Mouse (Mus musculus): ENCODE data around the gene Nucb1.
"Not testable (repeated sequence)": the region's sequence is repeated elsewhere in the genome, so short reads cannot be mapped to it uniquely, and the experiment has no call there.

Gene Nucb1

DNA sequence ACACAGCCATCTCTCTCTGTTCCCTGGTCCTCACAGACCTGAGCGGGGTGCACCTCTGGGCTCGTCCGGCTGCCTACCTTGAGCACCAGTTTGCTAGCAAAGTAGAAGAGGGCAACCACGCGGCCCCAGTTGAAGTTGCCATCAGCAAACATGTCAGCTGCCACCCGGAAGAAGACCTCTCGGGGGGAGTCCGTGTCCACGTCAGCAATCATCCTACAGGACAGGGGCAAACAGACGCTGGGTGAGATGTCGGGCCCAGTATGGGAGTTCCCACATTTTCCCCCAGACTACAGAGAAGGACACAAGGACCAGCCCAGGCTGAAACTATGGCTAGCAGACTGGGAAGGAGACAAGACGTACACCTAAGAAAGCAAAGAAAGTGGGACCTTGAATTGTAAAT, 45.1 kb downstream of the Nucb1 start:
- ATAC-seq (ENCODE audit: insufficient number of reproducible peaks, low FRiP score, low TSS enrichment): no peak

DNA sequence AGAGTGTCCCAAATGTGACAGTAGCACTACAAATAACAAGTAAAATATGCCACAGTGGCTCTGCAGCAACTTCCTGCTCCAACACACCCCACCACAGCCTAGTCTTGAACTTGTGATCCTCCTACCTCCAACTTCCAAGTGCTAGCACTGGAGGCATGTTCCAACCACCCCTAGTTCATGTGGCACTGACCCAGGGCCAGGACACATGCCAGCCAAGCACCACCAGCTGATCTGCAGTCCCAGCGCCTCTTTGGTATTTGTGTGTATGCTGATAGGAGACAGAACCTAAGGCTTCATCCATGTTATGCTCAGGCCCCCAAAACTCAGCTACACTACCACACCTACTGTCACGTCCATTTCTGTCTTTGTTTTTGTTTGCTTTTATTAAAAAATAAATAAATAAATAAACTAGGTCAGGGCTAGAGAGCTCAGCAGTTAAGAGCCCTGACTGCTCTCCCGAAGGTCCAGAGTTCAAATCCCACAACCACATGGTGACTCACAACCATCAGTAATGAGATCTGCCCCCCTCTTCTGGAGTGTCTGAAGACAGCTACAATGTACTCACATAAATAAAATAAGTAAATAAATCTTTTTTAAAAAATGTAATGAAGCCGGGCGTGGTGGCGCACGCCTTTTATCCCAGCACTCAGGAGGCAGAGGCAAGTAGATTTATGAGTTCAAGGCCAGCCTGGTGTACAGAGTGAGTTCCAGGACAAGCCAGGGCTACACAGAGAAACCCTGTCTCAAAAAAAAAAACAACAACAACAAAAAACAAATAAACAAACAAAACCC, 46.0 kb downstream of the Nucb1 start:
- no peak for ATAC-seq (ENCODE audit: insufficient number of reproducible peaks, low FRiP score, low TSS enrichment)

DNA sequence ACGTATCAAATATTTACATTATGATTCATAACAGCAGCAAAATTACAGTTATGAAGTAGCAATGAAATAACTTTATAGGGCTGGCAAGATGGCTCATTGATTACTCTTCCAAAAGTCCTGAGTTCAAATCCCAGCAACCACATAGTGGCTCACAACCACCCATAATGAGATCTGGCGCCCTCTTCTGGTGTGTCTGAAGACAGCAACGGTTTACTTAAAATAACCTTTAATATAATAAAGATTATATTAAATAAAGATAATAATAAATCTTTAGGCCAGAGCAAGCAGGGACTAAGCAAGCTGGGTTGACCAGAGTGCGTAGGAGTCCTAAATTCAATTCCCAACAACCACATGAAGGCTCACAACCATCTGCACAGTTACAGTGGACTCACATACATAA, 47.3 kb downstream of the Nucb1 start:
- ATAC-seq (ENCODE audit: insufficient number of reproducible peaks, low FRiP score, low TSS enrichment): not testable (repeated sequence)

DNA sequence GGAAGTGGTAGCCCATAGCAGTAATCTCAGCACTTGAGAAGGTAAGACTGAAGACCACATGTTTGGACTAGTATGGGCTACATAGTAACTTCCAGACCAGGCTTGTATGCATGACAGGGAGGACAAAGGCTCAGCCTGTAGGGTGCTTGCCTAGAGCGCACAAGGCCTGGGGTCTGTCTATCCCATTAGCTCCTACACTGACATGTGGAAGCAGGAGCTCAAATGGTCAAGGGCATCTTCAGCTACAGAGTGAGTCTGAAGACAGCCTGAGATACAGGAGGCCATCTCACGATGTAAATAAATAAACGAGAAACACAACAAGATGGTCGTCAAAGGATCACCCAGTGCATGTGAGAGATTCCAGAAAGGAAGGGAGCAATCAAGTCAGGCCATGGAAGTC, 47.9 kb downstream of the Nucb1 start:
- ATAC-seq (ENCODE audit: insufficient number of reproducible peaks, low FRiP score, low TSS enrichment): no peak

DNA sequence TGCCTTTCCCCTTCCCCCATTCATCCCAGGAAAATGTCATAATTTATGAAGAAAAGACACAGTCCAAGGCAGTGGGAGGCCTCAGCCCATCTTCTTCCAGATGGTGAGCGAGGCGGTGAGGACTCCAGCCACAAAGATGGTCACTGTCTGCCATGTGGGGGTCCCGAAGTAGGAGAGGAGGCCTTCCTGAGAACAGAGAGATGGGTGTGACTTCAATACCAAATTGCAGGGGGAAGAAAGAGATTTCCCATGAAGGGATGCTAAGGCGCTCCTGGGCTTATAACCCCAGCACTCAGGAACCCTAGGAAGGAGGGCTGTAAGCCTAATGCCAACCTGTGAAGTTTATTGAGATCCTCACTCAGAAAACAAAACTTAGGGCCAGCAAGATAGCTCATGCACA, 48.4 kb downstream of the Nucb1 start:
- ATAC-seq (ENCODE audit: insufficient number of reproducible peaks, low FRiP score, low TSS enrichment): no peak

DNA sequence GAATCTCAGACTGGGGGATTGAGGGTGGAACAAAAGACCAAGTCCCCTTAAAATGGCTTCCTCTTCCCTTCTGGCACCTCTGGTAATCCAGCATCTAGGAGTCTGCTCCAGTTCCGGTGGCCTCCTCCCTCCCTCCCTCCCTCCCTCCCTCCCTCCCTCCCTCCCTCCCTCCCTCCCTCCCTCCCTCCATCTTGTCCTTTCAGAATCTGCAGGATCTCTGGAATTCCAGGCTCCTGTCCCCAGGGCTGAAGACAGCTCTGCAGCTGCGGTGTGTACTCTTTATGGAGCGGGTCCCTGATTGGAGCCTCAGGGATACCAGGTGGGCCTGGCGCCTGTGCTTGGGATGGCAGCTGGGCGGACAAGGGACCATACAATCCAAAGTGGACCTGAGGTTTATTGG, 48.9 kb downstream of the Nucb1 start:
- no peak for ATAC-seq (ENCODE audit: insufficient number of reproducible peaks, low FRiP score, low TSS enrichment)

DNA sequence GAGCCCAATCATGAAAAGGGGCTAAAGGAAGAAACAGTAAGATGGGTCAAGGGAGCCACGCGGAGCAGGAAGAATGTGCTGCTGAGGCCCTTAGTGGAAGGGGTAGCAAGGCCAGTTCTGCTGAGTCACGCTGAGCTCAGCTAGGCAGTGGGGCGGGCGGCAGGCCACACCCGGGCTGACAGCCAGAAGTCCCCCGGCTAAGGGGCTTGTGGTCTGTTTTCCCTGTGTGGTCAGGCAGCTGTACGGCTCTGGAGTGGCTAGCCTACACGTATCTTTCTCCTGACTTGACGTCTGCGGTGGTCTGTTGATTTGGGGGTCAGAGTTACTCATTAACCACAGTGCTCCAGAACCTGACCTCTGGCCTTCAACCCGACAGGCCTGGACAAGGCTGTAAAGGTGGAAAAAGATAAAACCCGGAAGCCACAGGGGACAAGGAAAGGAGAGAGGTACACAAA, 49.3 kb downstream of the Nucb1 start:
- ATAC-seq (ENCODE audit: insufficient number of reproducible peaks, low FRiP score, low TSS enrichment): no peak

DNA sequence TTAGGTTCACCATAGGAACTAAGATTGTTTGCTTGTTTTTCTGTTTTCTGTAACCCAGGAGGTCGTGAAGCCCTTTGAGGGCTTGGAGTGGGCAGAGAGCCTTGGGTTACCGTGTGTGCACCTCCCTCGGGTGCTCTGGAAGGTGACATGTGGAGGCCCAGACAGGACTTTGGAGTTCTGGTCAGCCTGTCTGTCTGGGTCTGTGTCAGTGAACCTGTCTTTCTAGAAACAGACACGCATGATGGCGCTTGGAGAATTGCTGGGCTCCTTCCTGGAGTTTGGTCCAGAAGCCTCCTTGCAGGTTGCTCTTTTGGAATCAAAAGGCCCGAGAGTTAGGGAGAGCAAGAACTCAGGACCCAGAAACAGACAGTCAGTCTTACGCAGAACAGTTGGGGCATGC, 49.8 kb downstream of the Nucb1 start:
- no peak for ATAC-seq (ENCODE audit: insufficient number of reproducible peaks, low FRiP score, low TSS enrichment)

DNA sequence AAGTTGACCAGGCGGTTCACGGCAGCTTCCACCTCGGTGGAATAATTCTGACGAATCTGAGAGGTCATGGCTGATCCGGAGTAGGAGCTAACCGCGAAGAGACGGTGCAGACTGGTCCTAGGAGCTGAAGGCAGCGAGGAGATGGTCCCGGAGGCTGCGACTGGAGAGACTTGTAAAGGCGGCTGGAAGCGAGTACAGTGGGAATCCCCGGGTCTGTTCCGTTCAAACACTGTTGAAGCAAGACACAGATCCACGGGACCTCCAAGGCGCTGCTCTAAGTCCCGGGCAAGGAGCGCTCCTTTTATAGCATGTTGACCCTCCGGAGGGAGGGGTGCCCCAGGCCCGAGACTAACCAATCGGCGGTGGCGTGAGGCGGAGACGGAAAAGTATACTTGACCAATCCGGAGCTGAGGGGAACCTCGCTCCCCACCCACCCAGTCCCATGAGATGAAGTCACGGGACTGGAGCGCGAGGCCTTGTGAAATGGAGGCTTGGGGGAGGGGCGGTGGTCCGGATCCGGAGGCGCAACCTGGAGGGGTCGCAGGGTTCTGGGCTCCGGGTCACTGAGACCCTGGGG, 50.6 kb downstream of the Nucb1 start, which contains the start of gene Ftl1:
Ftl1 (minus strand) TSS at position 321 of the 577 bp plus-strand sequence.
- ATAC-seq (ENCODE audit: insufficient number of reproducible peaks, low FRiP score, low TSS enrichment): peak; percentile 94

DNA sequence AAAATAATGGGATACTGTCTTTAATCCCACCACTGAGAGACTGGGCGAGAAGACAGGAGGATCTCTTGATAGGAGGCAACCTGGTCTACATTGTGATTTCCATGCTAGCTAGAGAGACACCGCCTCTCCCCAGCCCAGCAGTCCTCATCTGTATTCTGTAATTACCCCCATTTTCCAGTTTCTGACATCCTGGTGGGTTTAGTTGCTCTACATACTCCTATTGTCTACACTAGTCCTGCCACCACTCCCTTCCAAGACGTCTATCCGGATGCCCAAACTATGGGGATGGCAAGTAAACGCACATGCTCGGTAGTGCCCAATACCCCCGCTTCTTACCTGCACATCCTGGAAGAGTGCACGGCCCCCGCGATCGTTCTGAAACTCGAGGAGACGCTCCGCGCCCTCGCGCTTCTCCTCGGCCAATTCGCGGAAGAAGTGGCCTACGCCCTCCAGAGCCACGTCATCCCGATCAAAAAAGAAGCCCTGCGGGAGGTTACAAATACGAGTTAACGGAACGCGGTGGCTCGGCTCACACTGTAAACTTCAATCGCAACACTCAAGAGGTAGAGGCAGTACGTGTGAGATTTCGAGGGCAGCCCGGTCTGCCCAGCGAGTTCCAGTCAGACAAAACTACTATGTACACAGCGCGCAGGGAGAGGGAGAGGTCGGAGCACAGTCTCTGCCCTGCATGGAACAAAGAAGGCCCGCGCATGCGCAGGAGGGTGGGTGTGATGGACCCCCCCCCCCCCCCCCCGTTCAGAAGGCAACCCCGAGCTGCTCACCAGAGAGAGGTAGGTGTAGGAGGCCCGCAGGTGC, 51.2 kb downstream of the Nucb1 start:
- ATAC-seq (ENCODE audit: insufficient number of reproducible peaks, low FRiP score, low TSS enrichment): peak; percentile 59; the same call in 1 of the 2 replicates

DNA sequence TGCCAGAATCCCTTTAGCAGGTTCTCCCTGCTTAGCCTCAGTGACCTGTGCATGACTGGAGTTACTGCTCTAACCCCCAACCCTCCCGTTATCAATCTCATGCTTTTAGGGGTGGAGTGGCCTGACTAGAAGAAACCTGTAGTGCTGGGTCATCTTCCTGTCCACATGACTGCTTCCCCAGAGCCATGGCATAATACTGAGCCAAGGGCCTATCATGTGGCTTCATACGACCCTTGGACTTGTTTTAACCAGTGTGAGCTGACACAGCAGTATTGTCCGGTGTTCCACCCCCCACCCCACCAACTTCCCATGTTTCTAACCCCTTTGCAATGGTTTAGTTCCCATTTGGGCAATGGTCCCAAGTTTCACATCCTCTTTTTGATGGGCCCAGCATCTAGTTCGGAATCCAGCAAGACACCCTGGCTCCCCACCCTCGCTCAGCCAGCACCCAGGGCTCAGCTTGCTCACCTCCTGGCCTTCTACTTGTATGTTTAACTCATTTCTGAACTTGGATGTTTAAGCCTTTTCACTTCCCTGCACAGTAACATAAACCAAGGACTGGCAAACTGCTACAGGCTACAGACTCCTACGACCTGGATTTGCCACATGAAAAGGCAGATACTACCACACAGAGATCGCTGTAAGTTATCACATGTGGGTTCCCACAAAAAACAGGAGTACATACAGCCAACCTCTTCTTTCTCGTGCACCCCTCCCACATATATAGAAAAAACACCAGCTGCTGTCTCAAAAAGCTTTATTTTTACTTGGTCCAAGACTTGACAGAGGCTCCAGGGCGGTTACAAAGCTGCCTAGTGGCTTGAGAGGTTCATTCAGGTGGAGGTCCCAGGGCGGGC, 52.8 kb downstream of the Nucb1 start:
- ATAC-seq (ENCODE audit: insufficient number of reproducible peaks, low FRiP score, low TSS enrichment): no peak

DNA sequence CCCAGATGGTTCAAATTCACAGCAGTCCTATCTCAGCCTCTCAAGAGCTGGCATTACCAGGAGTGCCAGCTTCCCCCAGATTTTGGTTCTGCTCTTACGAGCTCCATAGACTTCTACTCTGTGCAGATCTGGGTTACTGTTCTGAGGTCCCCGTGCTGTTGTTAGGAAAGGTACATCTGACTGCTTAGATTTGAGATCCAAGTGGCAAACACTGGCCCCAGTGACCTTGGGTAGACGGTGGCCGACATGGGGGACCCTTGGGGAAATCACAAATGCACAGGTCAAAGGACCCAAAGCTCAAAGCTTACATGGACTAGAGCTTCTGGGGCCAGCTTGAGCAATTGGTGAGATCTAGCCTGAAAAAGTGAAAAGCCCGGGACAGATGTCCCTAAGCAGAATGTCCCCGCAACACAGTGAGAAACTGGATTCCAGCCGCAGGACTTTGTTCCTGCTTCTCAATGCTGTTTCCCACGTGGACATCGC, 53.4 kb downstream of the Nucb1 start:
- ATAC-seq (ENCODE audit: insufficient number of reproducible peaks, low FRiP score, low TSS enrichment): no peak

DNA sequence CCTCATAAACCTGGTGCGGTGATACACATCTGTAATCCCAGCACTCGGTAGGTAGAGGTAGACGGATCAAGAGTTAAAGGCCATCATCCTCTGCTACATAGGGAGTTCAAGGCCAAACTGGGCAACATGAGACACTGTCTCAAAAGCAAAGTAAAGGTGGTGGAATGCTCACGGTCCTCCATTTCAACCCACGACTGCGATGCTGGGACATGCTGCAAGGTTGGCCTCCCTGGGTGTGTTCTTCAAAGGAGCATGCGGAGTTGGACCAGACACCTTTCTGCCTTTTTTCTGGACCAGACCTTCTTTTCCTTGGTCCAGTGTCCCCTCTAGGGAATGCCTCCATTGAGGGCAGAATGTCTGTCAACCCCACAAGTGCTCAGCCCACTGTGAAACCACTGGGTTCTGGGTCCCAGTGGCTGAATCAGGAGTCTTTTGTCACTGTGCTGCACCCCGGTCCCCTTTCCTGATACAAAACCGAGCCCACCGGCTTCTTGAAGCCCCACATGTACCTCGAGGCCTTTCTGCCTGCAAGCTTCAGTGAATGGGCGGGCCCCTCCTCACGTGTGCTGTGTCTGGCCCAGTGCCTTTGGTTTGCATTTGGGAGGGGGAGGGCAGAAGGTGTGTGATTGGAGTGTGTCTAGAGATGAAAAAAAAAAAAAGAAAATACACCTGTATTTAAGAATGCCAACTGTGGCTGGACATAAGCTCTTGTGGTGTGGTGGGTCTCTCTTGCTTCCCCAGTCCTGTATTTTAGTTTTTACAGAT, 54.1 kb downstream of the Nucb1 start:
- ATAC-seq (ENCODE audit: insufficient number of reproducible peaks, low FRiP score, low TSS enrichment): no peak

DNA sequence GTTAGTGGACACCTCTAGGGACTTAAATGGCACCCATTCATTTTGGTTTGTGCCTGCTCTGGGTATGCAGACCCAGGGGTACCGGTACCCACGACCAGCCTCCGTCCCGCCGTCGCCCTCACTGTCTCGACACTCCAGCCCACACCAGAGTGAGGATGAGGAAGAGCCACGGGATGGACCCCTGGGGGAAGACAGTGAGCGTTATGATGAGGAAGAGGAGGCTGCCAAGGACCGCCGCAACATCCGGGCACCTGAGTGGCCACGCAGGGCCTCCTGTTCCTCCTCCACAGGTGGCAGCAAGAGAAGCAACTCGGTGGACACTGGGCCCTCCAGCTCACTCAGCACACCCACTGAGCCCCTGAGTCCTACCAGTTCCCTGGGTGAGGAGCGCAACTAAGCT, 55.2 kb downstream of the Nucb1 start:
- no peak for ATAC-seq (ENCODE audit: insufficient number of reproducible peaks, low FRiP score, low TSS enrichment)

DNA sequence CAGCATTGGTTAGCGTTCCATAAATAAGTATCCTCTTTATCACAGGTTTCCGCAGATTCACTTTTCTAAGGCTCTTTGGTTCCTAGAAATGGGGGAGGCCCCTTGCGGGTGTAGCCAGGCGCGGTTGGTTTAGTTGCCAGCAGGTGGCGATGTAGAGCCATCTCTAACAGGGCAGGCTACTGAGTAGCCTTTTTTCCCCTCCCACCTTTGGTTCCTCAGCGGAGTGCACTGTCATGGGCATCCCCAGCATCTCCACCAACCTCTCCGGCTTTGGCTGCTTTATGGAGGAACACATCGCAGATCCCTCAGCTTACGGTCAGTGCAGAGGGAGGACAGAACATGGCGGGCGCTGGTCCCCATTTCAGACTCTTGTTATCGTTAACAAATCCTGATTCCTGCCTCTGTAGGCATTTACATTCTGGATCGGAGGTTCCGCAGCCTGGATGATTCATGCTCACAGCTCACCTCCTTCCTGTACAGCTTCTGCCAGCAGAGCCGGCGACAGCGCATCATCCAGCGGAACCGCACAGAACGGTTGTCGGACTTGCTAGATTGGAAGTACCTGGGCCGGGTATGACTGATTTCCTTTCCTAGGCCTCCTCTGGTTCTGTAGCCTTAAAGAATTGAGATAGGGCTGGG, 58.7 kb downstream of the Nucb1 start:
- peak; percentile 75; the same call in 1 of the 2 replicates for ATAC-seq (ENCODE audit: insufficient number of reproducible peaks, low FRiP score, low TSS enrichment)

DNA sequence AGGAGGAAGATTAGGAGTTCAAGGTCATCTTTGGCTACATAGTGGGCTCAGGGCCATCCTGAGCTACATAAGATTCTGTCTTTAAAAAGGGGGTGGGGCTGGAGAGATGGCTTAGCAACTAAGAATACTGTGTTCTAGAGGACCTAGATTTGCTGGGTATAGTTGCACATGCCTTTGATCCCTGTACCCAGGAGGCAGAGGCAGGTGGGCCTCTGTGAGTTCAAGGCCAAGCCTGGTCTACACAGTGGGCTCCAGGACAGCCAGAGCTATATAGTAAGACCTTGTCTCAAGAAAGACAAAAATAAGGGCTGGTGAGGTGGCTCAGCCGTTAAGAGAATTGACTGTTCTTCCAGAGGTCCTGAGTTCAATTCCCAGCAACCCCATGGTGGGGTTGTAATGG, 60.2 kb downstream of the Nucb1 start:
- ATAC-seq (ENCODE audit: insufficient number of reproducible peaks, low FRiP score, low TSS enrichment): no peak

DNA sequence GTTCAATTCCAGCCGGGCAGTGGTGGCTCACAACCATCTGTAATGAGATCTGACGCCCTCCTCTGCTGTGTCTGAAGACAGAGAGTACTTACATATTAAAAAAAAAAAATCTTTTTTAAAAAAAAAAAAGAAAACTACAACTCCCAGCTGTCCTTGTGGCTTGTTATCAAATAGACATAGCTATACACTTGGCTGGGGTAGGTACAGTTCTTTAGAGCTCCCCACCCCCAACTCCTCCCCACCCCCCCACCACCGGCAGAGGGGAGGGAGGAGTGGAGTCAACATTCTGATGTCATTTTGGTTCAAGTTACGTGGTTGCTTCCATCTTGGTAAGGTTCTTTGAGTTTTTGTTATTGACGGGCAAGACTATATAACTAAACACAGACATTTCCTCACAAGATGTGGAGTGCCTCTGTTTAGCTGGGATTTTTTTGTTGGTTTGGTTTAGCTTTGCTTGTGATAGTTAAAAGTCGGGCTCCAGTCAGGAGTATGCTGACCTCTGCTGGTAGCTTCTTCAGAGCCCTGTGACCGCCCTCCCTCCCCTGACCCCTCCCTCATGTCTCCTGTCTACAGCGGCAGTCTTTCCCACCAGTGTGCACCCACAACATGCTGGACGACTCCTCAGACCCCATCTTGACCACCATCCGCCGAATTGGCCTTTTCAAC, 62.7 kb downstream of the Nucb1 start:
- ATAC-seq (ENCODE audit: insufficient number of reproducible peaks, low FRiP score, low TSS enrichment): no peak

DNA sequence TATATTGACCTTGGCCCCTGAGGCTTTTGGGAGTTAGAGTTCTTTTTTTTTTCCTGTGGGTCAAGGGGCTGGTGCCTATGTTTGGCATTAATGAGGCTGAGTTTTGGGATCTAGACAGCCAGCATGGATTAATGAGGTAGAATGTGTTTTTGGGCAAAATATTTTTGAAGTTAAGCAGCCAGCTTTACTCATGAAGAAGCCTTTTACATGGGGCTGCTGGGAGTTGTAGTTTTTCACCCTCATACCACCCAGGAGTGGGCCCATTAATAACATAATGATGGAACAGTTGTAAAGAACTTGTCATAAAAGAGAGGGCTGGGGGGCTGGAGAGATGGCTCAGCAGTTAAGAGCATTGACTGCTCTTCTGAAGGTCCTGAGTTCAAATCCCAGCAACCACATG, 63.6 kb downstream of the Nucb1 start:
- ATAC-seq (ENCODE audit: insufficient number of reproducible peaks, low FRiP score, low TSS enrichment): no peak

All from cerebellum, adult (tissue).